Mouse (Mus musculus) stomach, postnatal 0 days (tissue): ENCODE data around the gene Clec11a.

Source experiments
- CTCF ChIP-seq: IDR thresholded peaks from 2 replicates; pipeline ENCODE4 v1.5.1; 2016; ENCODE audit warnings: antibody characterized with exemption, low read depth, mild to moderate bottlenecking, moderate library complexity
- EP300 ChIP-seq: optimal IDR thresholded peaks from 2 replicates; pipeline ENCODE3; 2016; ENCODE audit warnings: antibody characterized with exemption

- TF ChIP-seq CTCF (no peak), EP300 (no peak)
Measured at GRCm38 (mm10) chr7:44312484-44312883, 5.8 kb upstream of the Clec11a start.
